Mouse (Mus musculus): ENCODE results near the gene Gm3045.

Gm3045 gene

GRCm38 (mm10) chr13:56426365-56426764, at the start of gene Gm3045:
Gm3045 (plus strand) TSS chr13:56426594.
- no peak for DNase-seq

GRCm38 (mm10) chr13:56380855-56381685, 45.3 kb upstream of the Gm3045 start:
- DNase-seq = no peak

GRCm38 (mm10) chr13:56383406-56383805, 43.0 kb upstream of the Gm3045 start:
- DNase-seq = no peak

- DNase-seq = peak; percentile 8
Observed at GRCm38 (mm10) chr13:56386411-56386810, 40.0 kb upstream of the Gm3045 start.

GRCm38 (mm10) chr13:56387374-56387773, 39.0 kb upstream of the Gm3045 start:
- DNase-seq = peak; percentile 11

GRCm38 (mm10) chr13:56388042-56388441, 38.4 kb upstream of the Gm3045 start:
- DNase-seq = no peak

GRCm38 (mm10) chr13:56397572-56397971, 28.8 kb upstream of the Gm3045 start:
- DNase-seq = peak; percentile 54

GRCm38 (mm10) chr13:56401186-56401585, 25.2 kb upstream of the Gm3045 start:
- no peak for DNase-seq

GRCm38 (mm10) chr13:56403381-56404086, 22.9 kb upstream of the Gm3045 start:
- DNase-seq = no peak

GRCm38 (mm10) chr13:56404511-56405140, 21.8 kb upstream of the Gm3045 start:
- DNase-seq = no peak

- no peak for DNase-seq
Observed at GRCm38 (mm10) chr13:56412286-56412873, 14.0 kb upstream of the Gm3045 start.

GRCm38 (mm10) chr13:56418685-56419483, 7.5 kb upstream of the Gm3045 start:
- DNase-seq = peak; percentile 61

- no peak for DNase-seq
Observed at GRCm38 (mm10) chr13:56419538-56419937, 6.9 kb upstream of the Gm3045 start.

GRCm38 (mm10) chr13:56422072-56422723, 4.2 kb upstream of the Gm3045 start:
- DNase-seq = peak; percentile 84

GRCm38 (mm10) chr13:56425931-56426330, 463 bp upstream of the Gm3045 start:
- peak; percentile 52 for DNase-seq

- peak; percentile 71 for DNase-seq
Observed at GRCm38 (mm10) chr13:56428724-56429500, 2.5 kb downstream of the Gm3045 start.

GRCm38 (mm10) chr13:56432496-56432895, 6.1 kb downstream of the Gm3045 start:
- no peak for DNase-seq

GRCm38 (mm10) chr13:56433466-56433865, 7.1 kb downstream of the Gm3045 start:
- DNase-seq = peak; percentile 55

GRCm38 (mm10) chr13:56434311-56434751, 7.9 kb downstream of the Gm3045 start:
- DNase-seq = peak; percentile 68

- DNase-seq = no peak
Observed at GRCm38 (mm10) chr13:56435615-56436287, 9.4 kb downstream of the Gm3045 start.

Data from lung, postnatal 36 days (tissue).